8 mouse cellular contexts compared by ENCODE assay signal in genomic region chr5:33589221-33589888, GRCm38 (mm10). TPM values are rescaled to one million over a fixed set of nuclear protein-coding genes. Genes with fewer than 3 reads are reported as not detected.
DNase-seq lines count a peak whose midpoint lies in the region; ATAC-seq lines count a peak whose summit lies in the region.
"Had no signal": no experiment of that assay in that cellular context is flagged by ENCODE, and none has a peak within 500 bp of the region (broad histone marks: within the 10 kb centered on the region; RNA-seq: fewer than 3 reads in every experiment).

No protein-coding gene starts in this region.

- H3K4me1 ChIP-seq in hindbrain, embryonic 14.5 days (replicated peaks; ENCODE audit: control insufficient read depth, insufficient read depth, low read length) = 0 out of 2 replicates have a peak, but pooled peaks cover 7% of the 10 kb centered on the region
- no peaks in the 10 kb centered on the region for H3K4me1 ChIP-seq in midbrain, embryonic 15.5 days

- H3K9ac ChIP-seq in hindbrain, embryonic 14.5 days = no peak overlapping the region
- H3K9ac ChIP-seq in midbrain, embryonic 15.5 days = no peak overlapping the region

- intact Hi-C loops in left cerebral cortex, postnatal 14 days (cut with DNase I) = loop anchor here (1.0 kb wide), 1 partner anchor 195 kb away; no protein-coding TSS in a partner anchor

- H3K4me2 ChIP-seq in hindbrain, embryonic 14.5 days (replicated peaks) = no peak overlapping the region
- H3K4me2 ChIP-seq in midbrain, embryonic 15.5 days = no peak overlapping the region

- no peak overlapping the region for H3K27ac ChIP-seq in hindbrain, embryonic 14.5 days
- H3K27ac ChIP-seq in midbrain, embryonic 15.5 days = no peak overlapping the region

- WGBS in hindbrain, embryonic 14.5 days = 69% methylated on average over 5 of the region's 5 CpGs
- 71% methylated on average over 5 of the region's 5 CpGs for WGBS in midbrain, embryonic 15.5 days

- H3K9me3 ChIP-seq in hindbrain, embryonic 14.5 days (ENCODE audit: control insufficient read depth, low read length) = no peaks in the 10 kb centered on the region
- H3K9me3 ChIP-seq in midbrain, embryonic 15.5 days = no peaks in the 10 kb centered on the region

- H3K4me3 ChIP-seq in hindbrain, embryonic 14.5 days (replicated peaks; ENCODE audit: low read length) = no peak overlapping the region
- H3K4me3 ChIP-seq in midbrain, embryonic 15.5 days = no peak overlapping the region
- H3K4me3 ChIP-seq: myocyte had no signal

- no peaks in the 10 kb centered on the region for H3K36me3 ChIP-seq in hindbrain, embryonic 14.5 days (replicated peaks; ENCODE audit: control insufficient read depth, insufficient read depth)
- H3K36me3 ChIP-seq in midbrain, embryonic 15.5 days (replicated peaks) = no peaks in the 10 kb centered on the region

- H3K27me3 ChIP-seq in hindbrain, embryonic 14.5 days (ENCODE audit: control insufficient read depth, insufficient read depth, low read length) = no peaks in the 10 kb centered on the region
- H3K27me3 ChIP-seq in midbrain, embryonic 15.5 days (replicated peaks) = no peaks in the 10 kb centered on the region

- DNase-seq in WW6 (ENCODE audit: low read depth, low spot score) = peak; percentile 42
- DNase-seq in cerebellum, adult 8-10 months = peak; percentile 70
- peak; percentile 86 for DNase-seq in forelimb bud, embryonic 11.5 days (ENCODE audit: low read depth, low spot score)
- DNase-seq in hindbrain, embryonic 14.5 days (ENCODE audit: low spot score) = peak; percentile 90
- peak; percentile 68 to 80 for DNase-seq in left cerebral cortex, postnatal 14 days (ENCODE audit: low spot score in 2 of 2)
- peak; percentile 29 to 64 for DNase-seq in spleen, adult 18-20 months

- peak; percentile 72; the same call in 1 of the 2 replicates for ATAC-seq in hindbrain, embryonic 14.5 days (ENCODE audit: low FRiP score)
- peak; percentile 82 for ATAC-seq in midbrain, embryonic 15.5 days (replicated peaks)

RNA-seq across cellular contexts. Expression of gene Fam53a, which starts 40.1 kb away (rescaled TPM):
- polyA plus RNA-seq in hindbrain, embryonic 14.5 days (2014; fragmentation: Nextera tagmentation; extraction: Ambion mirVana) = 26.8 and 30.2 TPM in 2 replicates
- total RNA-seq in left cerebral cortex, postnatal 14 days (2021) = 10 to 100 TPM; 22.4 to 23.9 TPM
- 31.2 and 31.5 TPM in 2 replicates for polyA plus RNA-seq in midbrain, embryonic 15.5 days (2015; fragmentation: Nextera tagmentation; extraction: Ambion mirVana)

RNA-seq across cellular contexts. Expression of gene Gm9903, which starts 40.4 kb away (rescaled TPM):
- 0.64 and 0.77 TPM in 2 replicates for polyA plus RNA-seq in hindbrain, embryonic 14.5 days (2014; fragmentation: Nextera tagmentation; extraction: Ambion mirVana)
- 1 to 10 TPM in 1 of 2 experiments, under 1 TPM in 1; 0.72 to 1.3 TPM for total RNA-seq in left cerebral cortex, postnatal 14 days (2021)
- polyA plus RNA-seq in midbrain, embryonic 15.5 days (2015; fragmentation: Nextera tagmentation; extraction: Ambion mirVana) = 0.47 and 0.77 TPM in 2 replicates
